Mouse (Mus musculus): ENCODE results near the gene Lasp1.

The Lasp1 gene

GRCm38 (mm10) chr11:97809235-97810121 is 10.7 kb downstream of the Lasp1 start:
- CTCF ChIA-PET = interaction anchor here (0.9 kb wide), 1 partner anchor 193 kb away, joined by 3 read pairs; no protein-coding TSS in a partner anchor

DNA sequence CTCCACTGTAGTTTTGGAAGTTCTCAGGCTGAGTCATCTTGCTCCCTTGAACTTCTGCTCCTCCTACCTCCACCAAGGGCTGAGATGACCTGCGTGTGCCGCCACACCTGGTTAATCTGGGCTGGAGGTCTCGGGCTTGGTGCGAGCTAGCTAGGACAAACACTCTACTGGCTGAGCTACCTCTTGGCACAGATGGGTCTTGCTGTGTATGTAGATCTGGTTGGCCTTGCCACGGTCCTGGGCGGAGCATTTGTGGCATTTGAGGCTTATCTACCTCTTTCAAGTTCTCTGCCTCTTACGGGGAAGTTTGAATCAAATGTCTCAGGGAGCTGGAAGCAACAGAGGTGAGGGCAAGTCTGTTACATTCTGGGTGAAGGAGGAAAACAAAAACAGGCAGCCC is 11.6 kb downstream of the Lasp1 start:
- CTCF ChIA-PET = no interaction called here

DNA sequence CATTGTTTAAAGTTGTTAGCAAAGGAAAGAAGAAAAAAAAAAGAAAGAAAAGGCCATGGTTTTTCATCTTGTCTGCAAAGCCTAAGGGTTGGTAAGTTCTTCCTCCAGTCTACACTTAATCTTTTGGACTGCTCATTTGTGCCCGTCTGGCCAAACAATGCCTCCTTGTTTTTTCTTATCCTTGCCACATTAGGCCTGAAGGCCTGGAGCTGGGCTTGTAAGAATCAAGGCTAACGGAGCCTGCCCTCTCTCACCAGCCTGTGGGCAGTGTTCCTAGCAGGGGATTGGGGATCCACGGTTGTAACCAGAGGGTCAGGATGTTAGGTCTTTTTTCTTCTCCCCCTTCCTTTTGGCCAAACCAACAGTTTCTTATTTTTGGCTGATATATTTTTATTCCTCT is 12.2 kb downstream of the Lasp1 start:
- CTCF ChIA-PET = interaction anchor here (0.6 kb wide), 1 partner anchor 33 kb away, joined by 4 read pairs; no protein-coding TSS in a partner anchor

DNA sequence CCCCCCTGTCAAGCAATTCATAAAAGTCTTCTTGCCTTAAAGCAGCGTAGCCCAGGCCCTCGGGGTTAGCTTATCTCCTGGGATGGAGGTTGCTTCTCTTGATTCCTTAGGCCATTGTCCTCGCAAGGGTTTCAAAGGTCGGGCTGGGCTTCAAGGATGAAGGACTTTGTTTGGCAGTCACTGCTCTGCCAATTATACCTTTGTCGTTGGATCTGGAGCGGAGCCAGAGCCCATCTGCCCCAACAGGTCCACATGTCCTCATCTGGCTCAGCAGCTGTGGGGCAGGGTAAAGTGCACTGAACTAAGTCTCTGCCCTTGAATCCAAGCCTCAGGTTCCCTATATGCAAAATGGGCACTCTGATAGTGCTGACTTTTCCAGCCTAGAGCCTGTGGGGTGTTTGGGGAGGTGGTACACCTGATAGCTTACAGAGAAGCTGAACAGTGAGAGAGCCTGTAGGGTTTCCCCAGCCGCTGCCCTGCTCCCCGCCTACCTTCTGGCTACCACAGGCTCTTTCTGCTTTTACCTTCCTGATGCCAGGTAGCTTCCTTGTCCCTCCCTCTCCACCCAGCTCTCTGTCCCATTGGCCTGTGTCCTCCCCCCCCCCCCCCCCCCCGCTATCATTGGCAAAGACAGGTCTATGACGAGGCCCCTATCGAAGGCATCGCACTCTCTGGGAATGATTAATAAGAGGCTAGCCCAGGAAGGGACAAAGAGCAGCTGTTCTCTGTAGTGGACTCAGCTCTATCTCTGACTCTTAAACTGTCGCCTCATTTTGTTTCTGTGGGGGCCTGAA is 13.0 kb downstream of the Lasp1 start:
- CTCF ChIA-PET = interaction anchor here (0.6 kb wide), 1 partner anchor 34 kb away, joined by 4 read pairs; no protein-coding TSS in a partner anchor

- CTCF ChIA-PET = interaction anchor here (0.6 kb wide), 1 partner anchor 865 kb away, joined by 3 read pairs; no protein-coding TSS in a partner anchor
Measured at GRCm38 (mm10) chr11:97812491-97812921, 13.7 kb downstream of the Lasp1 start.

GRCm38 (mm10) chr11:97813085-97813484 is 14.3 kb downstream of the Lasp1 start:
- CTCF ChIA-PET = interaction anchor here (0.6 kb wide), 1 partner anchor 864 kb away, joined by 3 read pairs; no protein-coding TSS in a partner anchor

GRCm38 (mm10) chr11:97813746-97814515 is 15.1 kb downstream of the Lasp1 start:
- CTCF ChIA-PET = no interaction called here

DNA sequence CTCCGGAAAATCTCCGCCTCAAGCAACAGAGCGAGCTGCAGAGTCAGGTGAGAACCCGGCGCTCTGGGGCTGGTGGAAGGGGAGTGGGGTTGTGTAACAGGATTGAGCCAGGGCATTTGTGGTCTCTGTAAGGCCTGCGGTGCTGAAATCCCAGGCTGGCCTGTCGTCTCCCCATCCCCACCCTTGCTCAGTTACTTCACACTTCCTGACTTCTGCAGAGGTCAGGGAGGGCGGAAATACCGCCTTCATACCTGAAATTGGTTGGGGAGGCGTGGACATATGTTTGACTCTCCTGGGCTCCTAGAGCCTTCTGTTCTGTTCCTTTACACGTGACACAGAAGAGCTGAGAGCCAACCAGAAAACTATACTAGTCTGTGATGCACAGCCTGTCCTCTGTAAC is 16.9 kb downstream of the Lasp1 start:
- CTCF ChIA-PET = no interaction called here

GRCm38 (mm10) chr11:97816176-97816575 is 17.4 kb downstream of the Lasp1 start:
- CTCF ChIA-PET = interaction anchor here (0.9 kb wide), 1 partner anchor 10 kb away, joined by 3 read pairs; no protein-coding TSS in a partner anchor

- CTCF ChIA-PET = interaction anchor here (0.7 to 0.9 kb wide), 3 partner anchors 11 to 309 kb away, joined by 3 to 4 read pairs (median 3); no protein-coding TSS in a partner anchor
Measured at GRCm38 (mm10) chr11:97816916-97817315, 18.1 kb downstream of the Lasp1 start.

GRCm38 (mm10) chr11:97817379-97817778 is 18.6 kb downstream of the Lasp1 start:
- CTCF ChIA-PET = interaction anchor here (0.7 to 0.9 kb wide), 3 partner anchors 12 to 309 kb away, joined by 3 to 4 read pairs (median 4); no protein-coding TSS in a partner anchor

DNA sequence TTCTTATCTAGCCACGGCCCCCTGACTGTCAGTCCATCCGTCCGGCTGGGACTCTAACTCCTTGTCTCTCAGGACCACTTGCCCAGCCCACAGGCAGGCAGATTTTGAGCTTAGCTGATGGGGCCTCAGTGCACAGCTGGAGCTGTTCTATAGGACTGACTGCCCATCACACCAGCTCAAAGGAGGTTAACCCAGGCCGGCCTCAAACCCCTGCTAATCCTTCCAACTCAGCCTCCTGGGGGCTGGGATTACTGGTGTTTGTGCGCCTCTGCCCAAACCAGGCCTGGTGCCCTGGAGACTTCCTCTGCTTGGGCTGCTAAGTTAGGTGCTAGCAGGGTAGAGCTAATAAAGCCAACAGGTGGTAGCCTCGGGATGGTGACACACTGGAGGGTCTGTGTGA is 19.2 kb downstream of the Lasp1 start:
- CTCF ChIA-PET = interaction anchor here (0.9 kb wide), 1 partner anchor 13 kb away, joined by 4 read pairs; no protein-coding TSS in a partner anchor

GRCm38 (mm10) chr11:97818571-97818970 is 19.8 kb downstream of the Lasp1 start:
- CTCF ChIA-PET = interaction anchor here (0.9 kb wide), 1 partner anchor 13 kb away, joined by 4 read pairs; no protein-coding TSS in a partner anchor

GRCm38 (mm10) chr11:97819102-97819501 is 20.3 kb downstream of the Lasp1 start:
- CTCF ChIA-PET = no interaction called here

- CTCF ChIA-PET = no interaction called here
Measured at GRCm38 (mm10) chr11:97819923-97820322, 21.1 kb downstream of the Lasp1 start.

DNA sequence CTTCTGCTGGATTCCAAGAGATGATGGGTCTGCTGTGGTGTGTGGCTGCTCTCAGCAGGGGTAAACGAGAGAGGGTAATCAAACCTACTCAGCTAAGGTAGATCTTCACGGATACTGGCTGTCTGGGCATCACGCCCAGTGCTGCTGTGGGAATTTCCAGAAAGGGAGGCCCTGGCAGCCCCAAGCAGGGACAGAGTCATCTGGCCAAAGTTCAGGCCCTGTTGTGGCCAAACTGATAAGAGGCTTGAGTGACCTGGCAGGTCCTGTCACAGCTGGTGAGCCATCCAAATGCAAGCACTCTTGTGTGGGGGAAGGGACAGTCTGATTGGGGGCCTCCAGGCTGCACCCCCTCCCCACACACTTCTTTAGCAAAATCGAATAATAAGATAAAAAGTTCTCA is 22.0 kb downstream of the Lasp1 start:
- CTCF ChIA-PET = no interaction called here

- CTCF ChIA-PET = no interaction called here
Measured at GRCm38 (mm10) chr11:97821401-97822064, 22.7 kb downstream of the Lasp1 start.

GRCm38 (mm10) chr11:97822840-97823603 is 24.2 kb downstream of the Lasp1 start:
- CTCF ChIA-PET = interaction anchor here (0.6 kb wide), 1 partner anchor 57 kb away, joined by 3 read pairs; no protein-coding TSS in a partner anchor

DNA sequence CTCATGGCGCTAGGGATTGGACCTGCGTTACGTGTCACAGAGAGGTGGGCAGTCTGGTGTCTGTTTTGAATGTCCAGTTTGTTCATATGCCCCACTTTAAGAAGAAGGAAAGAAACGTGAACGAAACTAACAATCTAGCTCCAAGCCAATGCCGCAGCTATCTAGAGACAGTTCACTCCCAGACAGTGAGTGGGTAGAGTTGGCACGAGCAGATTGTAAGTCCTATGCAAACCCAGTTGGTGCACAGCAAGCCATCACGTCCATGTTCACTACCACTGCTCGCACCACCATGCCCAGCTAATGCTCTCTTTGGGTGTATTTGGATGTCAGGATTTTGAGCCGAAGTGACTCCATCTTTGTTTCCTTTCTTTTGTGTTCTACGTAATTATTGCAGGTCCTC is 25.4 kb downstream of the Lasp1 start:
- CTCF ChIA-PET = no interaction called here

DNA sequence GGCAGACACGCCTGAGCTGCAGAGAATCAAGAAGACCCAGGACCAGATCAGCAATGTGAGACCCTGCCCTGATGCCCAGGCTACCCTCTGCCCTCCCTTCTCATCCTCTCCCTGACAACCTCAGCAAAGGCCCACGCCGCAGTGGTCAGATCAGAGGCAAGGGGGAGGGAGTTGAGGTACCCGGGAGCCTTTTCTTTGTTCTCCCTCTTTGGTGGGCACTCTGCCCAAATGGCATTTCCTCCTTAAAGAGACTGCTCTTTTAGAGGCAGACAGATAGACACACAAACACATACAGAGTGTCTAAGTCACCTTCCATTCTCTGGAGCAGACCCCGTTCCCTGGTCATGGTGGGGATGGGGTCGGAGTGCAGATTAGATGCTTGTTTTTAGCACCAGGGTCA is 26.1 kb downstream of the Lasp1 start:
- CTCF ChIA-PET = no interaction called here
